Mouse (Mus musculus): ENCODE measurements around the gene Mroh8.

Mroh8 gene

GRCm38 (mm10) chr2:157279416-157279800 is at the start of gene Mroh8:
Gene Mroh8, minus strand, starts transcription at chr2:157279549.
- in situ Hi-C loops (cut with MboI, MseI) = no loop called here

- in situ Hi-C loops (cut with MboI, MseI) = no loop called here
Measured at GRCm38 (mm10) chr2:157328570-157328969, 49.2 kb upstream of the Mroh8 start.

- in situ Hi-C loops (cut with MboI, MseI) = no loop called here
Measured at GRCm38 (mm10) chr2:157328106-157328505, 48.8 kb upstream of the Mroh8 start.

- in situ Hi-C loops (cut with MboI, MseI) = no loop called here
Measured at GRCm38 (mm10) chr2:157325238-157325637, 45.9 kb upstream of the Mroh8 start.

GRCm38 (mm10) chr2:157322029-157322766 is 42.8 kb upstream of the Mroh8 start:
- in situ Hi-C loops (cut with MboI, MseI) = no loop called here

- in situ Hi-C loops (cut with MboI, MseI) = no loop called here
Measured at GRCm38 (mm10) chr2:157320886-157321285, 41.5 kb upstream of the Mroh8 start.

GRCm38 (mm10) chr2:157320135-157320534 is 40.8 kb upstream of the Mroh8 start:
- in situ Hi-C loops (cut with MboI, MseI) = no loop called here

- in situ Hi-C loops (cut with MboI, MseI) = no loop called here
Measured at GRCm38 (mm10) chr2:157317220-157317619, 37.9 kb upstream of the Mroh8 start.

- in situ Hi-C loops (cut with MboI, MseI) = no loop called here
Measured at GRCm38 (mm10) chr2:157316358-157316933, 37.1 kb upstream of the Mroh8 start.

- in situ Hi-C loops (cut with MboI, MseI) = no loop called here
Measured at GRCm38 (mm10) chr2:157315486-157315885, 36.1 kb upstream of the Mroh8 start.

GRCm38 (mm10) chr2:157314310-157314709 is 35.0 kb upstream of the Mroh8 start:
- in situ Hi-C loops (cut with MboI, MseI) = no loop called here

GRCm38 (mm10) chr2:157313718-157314117 is 34.4 kb upstream of the Mroh8 start:
- in situ Hi-C loops (cut with MboI, MseI) = no loop called here

- in situ Hi-C loops (cut with MboI, MseI) = no loop called here
Measured at GRCm38 (mm10) chr2:157310963-157311637, 31.8 kb upstream of the Mroh8 start.

GRCm38 (mm10) chr2:157309611-157310010 is 30.3 kb upstream of the Mroh8 start:
- in situ Hi-C loops (cut with MboI, MseI) = loop anchor here (10.0 kb wide), 1 partner anchor 135 kb away; no protein-coding TSS in a partner anchor

GRCm38 (mm10) chr2:157308273-157308917 is 29.0 kb upstream of the Mroh8 start:
- in situ Hi-C loops (cut with MboI, MseI) = loop anchor here (10.0 kb wide), 1 partner anchor 134 kb away; no protein-coding TSS in a partner anchor

GRCm38 (mm10) chr2:157307715-157308265 is 28.4 kb upstream of the Mroh8 start:
- in situ Hi-C loops (cut with MboI, MseI) = loop anchor here (10.0 kb wide), 1 partner anchor 133 kb away; no protein-coding TSS in a partner anchor

- in situ Hi-C loops (cut with MboI, MseI) = loop anchor here (10.0 kb wide), 1 partner anchor 132 kb away; no protein-coding TSS in a partner anchor
Measured at GRCm38 (mm10) chr2:157306091-157307032, 27.0 kb upstream of the Mroh8 start.

- in situ Hi-C loops (cut with MboI, MseI) = loop anchor here (10.0 kb wide), 1 partner anchor 128 kb away; no protein-coding TSS in a partner anchor
Measured at GRCm38 (mm10) chr2:157303096-157303495, 23.7 kb upstream of the Mroh8 start.

- in situ Hi-C loops (cut with MboI, MseI) = loop anchor here (10.0 kb wide), 1 partner anchor 125 kb away; no protein-coding TSS in a partner anchor
Measured at GRCm38 (mm10) chr2:157300051-157300450, 20.7 kb upstream of the Mroh8 start.

- in situ Hi-C loops (cut with MboI, MseI) = no loop called here
Measured at GRCm38 (mm10) chr2:157296105-157296689, 16.8 kb upstream of the Mroh8 start.
